Mouse (Mus musculus) 416B (cell line): Measurements from ENCODE around the gene Hnrnpa3.

ENCODE experiments used
- DNase-seq: peaks from one replicate; pipeline ENCODE4 v3.0.0; 2011; ENCODE audit warnings: low read depth

The Hnrnpa3 gene

DNA sequence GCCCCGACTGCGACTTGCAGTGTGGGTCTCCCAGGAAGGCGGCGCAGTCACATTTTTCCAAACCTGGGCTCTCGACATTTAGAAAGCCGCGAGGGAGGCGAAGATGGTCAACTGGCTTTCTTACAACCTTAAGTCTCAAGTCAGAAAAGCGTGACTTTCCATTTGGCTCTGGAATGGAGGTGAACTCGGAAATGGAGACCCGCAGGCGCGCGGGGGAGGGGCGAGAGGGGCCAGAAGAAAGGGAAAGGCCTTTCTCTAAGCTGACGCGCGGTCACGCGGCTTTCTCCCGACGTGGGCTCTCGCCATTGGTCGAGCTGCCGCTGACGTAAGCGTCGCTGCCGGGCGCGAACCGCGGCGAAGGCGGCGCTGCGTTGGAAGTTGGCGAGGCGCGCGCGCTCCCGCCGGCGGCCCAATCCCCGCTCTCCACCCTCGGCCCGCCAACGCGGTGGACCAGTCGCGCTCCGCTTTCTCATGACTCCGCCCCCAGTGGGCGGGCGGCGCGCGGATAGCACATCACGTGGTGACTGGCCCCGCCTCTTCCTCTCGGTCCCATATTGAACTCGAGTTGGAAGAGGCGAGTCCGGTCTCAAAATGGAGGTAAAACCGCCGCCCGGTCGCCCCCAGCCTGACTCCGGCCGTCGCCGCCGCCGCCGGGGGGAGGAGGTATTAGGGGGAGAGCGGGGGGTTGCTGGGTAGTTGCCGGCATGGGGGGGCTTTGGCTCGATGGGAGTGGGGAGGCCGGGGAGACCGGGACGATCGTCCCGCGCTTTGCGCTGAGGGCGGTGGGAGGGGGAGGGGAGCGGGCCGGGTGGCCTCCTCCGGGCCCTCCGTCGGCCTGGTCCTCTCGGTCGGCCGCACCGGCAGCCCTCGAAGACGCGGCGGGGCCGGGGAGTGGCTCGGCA is at the start of gene Hnrnpa3:
Hnrnpa3 (plus strand) TSS at position 535 of the 902 bp plus-strand sequence.
- peak; percentile 98 for DNase-seq

GRCm38 (mm10) chr2:75609971-75610370 is 49.1 kb upstream of the Hnrnpa3 start:
- no peak for DNase-seq

DNA sequence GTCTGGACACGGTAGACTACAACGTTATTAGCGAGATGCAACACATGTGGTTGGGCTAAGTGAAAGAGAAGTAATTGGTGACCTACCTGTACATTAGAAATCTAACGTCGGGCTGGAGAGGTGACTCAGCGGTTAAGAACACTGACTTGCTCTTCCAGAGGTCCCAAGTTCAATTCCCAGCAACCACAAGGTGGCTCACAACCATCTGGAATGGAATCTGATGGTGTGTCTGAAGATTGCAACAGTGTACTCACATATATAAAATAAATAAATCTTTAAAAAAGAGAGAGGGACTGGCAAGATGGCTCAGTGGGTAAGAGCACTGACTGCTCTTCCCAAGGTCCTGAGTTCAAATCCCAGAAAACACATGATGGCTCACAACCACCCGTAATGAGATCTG is 48.5 kb upstream of the Hnrnpa3 start:
- peak; percentile 54 for DNase-seq

DNA sequence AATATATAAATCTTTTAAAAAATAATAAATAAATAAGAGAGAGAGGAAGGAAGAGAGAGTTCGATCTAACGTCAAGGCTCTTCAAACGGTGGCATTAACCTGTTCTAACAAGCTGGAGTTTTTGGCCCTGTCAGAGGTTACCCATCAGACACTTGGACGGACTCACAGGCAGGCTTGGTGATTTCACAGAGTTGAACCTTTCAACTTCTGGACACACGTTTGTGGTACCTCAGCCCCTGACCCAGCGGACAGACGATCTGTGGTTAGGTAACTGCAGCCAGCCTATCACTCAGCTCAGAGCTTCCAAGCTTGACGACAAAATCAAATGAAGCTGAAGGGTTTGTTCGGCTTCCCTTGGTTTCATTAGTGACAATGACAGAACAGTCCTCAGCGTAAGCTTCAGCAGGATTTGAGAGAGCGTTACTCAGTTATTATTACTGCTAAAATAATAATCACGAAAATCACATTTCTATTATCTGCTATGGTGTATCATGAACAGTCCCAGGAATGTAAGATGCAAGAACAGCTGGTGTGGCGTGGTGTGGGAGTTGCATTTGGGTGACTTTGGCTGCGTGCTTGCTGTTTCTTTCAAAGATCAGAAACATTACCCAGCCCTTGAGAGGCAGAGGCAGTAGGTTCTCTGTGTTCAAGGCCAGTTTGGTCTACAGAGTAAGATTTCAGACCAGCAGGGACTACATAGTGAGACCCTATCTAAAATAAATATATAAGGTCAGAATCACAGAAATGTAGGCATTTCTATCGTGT is 47.8 kb upstream of the Hnrnpa3 start:
- no peak for DNase-seq

DNA sequence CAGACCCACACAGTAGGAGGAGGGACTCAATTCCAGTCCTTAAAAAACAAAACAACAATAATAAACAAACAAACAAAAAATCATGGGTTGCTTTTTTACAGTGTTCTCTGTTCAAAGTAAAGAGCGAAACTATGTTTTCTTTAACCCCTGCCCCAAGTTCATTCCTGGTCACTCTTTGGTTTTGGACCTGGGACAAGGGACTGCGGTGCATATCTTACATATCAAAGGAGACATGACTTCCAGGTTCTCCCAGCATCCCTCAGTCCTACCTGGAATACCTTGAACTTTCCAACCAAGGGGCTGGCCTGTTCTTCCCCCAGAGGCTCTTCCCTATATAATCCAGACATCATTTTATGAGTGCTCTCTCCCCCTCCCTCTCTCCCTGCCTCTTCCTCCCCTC is 47.1 kb upstream of the Hnrnpa3 start:
- DNase-seq, result no peak

DNA sequence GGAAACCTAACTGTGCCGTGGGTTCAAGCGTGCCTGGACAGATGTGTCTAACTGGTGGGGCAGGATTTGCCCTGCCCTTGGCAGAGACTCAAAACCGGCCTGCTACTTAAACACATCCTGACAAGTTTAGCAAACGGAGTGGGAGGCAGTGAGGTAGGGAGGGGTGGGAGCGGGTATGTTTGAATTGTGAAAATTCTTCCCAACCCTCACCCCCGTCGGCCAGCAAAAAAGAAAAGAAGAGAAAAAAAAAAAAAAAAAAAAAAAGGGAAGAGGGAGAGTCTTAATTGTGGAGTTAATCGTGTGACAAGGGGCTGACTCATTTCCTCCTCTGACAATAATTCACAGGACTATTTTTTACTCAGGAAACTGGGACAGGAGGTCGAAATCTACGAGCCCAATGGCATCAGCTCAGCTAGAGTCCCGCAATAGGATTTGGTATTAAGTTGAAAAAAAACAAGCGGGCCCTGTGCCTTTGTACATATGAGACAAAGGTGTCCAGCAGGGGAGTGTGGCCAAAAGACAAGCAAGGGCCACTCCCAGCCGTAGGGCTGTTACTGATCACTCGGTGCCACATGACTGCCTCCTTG is 46.0 kb upstream of the Hnrnpa3 start:
- peak; percentile 96 for DNase-seq

GRCm38 (mm10) chr2:75614577-75614976 is 44.5 kb upstream of the Hnrnpa3 start:
- DNase-seq, result peak; percentile 47

DNA sequence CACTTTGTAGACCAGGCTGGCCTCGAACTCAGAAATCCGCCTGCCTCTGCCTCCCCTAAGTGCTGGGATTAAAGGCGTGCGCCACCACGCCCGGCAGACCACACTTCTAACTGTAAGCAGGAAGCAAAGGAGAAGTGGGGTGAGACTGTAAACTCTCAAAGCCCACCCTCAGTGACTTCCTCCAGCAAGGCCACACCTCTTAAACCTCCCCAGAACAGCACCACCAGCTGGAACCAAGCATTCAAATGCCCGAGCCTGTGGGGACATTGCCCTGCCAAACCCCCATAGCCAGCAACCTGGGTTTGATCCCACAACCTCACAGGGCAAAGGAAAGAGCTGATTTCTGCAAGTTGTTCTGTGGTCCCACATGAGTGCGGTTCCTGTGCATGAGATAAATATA is 42.1 kb upstream of the Hnrnpa3 start:
- no peak for DNase-seq

DNA sequence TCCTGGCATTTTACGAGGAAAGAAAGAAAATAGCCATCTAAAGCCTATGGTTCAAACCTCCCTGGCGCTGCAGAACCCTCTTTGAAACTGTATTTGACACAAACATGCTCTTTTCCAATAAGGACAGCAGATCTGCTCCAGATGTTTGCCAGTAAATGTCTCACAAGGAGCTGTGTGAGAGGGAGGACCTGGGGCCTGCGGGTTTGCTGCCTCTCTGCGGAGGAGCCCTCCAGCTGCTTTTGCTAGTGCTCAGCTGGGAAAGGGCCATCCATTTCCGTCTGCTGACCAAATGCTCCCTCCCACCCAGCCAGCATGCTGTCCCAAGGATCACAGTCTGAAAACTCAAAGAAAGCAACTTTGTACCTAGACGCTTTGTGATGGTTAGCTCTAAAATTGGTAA is 40.3 kb upstream of the Hnrnpa3 start:
- DNase-seq, result no peak

DNA sequence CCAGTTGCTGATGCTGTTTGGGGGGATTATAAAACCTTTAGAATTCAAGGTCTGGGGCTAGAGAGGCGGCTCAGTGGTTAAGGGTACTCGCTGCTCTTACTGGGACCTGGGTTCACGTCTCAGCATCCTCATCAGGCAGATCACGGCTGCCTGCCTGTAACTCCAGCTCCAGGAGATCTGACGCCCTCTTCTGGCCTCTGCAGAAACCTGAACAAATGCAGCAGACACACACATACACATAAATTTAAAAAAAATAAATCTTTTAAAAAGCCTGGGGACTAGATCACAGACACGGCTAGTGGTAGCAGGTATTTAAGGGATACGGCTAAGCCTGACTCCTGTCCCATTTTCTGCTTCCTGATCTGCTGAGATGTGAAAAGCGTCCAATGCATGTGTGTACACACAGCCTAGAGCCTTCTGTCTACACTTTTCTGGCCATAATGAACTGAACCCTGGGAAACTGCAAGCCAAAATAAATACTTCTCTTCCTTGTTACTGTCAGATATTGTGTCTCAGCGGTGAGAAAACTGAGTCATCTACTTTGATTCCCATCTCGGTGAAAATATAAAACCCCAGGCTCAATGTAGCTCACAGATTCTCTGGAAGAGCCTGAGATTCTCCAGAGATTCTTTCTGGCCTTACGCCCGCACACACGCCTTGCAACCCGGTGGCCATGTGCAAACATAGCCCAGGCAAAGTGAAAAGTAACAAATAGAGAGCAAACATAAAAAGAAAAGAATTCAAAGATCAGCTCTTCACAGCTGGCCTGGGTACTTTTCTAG is 37.0 kb upstream of the Hnrnpa3 start:
- no peak for DNase-seq

DNA sequence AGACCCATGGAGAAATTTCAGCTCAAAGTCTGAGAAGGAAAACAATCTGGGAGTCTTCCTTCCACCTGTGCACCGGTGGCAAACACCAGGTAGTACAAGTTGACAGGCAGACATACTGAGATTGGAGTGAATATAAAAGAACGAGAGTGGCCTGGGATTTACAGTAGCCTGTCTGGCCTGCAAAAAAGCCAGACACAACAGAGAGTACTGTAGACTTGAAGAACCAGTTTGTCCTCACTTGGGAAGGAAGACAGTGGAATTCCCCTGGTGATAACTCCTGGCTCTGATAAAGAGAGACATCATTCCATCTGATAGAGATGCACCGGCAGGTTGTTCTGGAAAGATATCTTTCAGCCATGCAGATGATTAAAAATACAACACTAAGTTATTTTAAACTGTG is 34.0 kb upstream of the Hnrnpa3 start:
- DNase-seq, result no peak

GRCm38 (mm10) chr2:75626597-75627440 is 32.2 kb upstream of the Hnrnpa3 start:
- DNase-seq, result no peak

- DNase-seq, result no peak
Measured at GRCm38 (mm10) chr2:75628487-75628886, 30.6 kb upstream of the Hnrnpa3 start.

- no peak for DNase-seq
Measured at GRCm38 (mm10) chr2:75631421-75631820, 27.6 kb upstream of the Hnrnpa3 start.

DNA sequence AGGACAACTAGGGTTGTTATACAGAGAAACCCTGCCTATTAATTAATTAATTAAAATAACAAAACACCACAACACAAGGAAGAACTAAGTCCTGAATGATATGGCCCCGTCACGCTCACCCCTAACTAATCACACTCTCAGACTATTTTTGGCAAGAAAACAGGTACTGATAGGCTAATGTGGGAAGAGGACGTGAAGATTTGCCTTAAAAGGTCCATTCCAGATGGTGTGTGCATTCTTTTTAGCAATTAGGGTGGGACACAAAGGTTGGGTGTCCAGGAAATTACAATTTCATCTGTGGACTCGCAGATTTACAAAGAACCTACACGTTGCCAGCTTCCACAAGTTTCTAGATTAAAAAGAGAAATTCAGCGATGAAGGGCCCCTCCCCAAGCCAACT is 27.0 kb upstream of the Hnrnpa3 start:
- DNase-seq, result no peak

GRCm38 (mm10) chr2:75632721-75633181 is 26.3 kb upstream of the Hnrnpa3 start:
- no peak for DNase-seq

DNA sequence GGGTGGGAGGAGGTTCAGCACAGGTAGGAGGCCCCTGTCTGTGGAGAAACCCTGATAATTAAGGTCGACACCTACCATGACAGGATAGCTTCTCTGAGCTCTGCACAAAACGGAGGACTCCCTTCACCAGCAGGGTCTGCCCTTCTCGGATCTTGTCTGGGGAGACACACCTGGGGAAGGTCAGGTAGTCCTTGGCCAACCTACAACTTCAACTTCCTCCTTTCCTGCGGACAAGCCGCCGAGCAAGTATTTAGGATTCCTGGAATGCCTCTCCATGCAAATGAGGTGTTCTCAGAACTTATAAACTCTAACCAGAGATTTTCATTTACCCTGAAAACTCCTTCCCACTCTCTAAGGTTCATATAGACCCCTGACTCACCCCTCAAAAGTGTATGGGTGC is 25.7 kb upstream of the Hnrnpa3 start:
- DNase-seq, result no peak

GRCm38 (mm10) chr2:75633784-75634183 is 25.3 kb upstream of the Hnrnpa3 start:
- DNase-seq, result no peak

DNA sequence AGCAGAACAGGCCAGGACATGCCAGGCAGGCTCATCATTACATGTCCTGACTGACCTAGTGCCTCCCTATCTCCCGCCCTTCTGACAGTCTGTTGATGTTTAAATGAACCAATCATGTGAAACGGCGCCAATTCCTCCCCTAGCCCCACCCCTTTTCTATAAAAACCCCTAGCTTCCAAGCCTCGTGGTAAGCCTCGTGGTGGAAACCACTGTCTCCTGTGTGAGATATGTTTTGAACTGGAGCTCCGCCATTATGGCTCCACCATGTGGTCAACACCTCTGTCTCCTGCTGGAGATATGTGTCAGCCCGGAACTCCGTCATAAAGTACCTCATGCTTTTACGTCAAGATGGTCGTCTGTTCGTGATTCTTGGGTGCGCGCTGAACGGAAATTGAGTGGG is 24.6 kb upstream of the Hnrnpa3 start:
- peak; percentile 41 for DNase-seq

GRCm38 (mm10) chr2:75636261-75637054 is 22.6 kb upstream of the Hnrnpa3 start:
- peak; percentile 74 for DNase-seq
